Mouse (Mus musculus) hindbrain, embryonic 16.5 days (tissue): Measurements from ENCODE around the gene Arid3a. TPM values are rescaled to one million over a fixed set of nuclear protein-coding genes. Genes with fewer than 3 reads are reported as not detected.

Experiments
- ATAC-seq: fragments of 200-750 bp; cut with Nextera tagmentation; 2 replicates; pipeline ENCODE4 v1.8.0; 2017; ENCODE audit warnings: moderate TSS enrichment, moderate library complexity
- H3K27ac ChIP-seq: fragments of 300-500 bp; sonication (generic); 2 replicates; pipeline ENCODE4 v1.5.1; 2014; ENCODE audit warnings: low read depth, mild to moderate bottlenecking, control low read depth, low read length, moderate library complexity
- H3K27me3 ChIP-seq: fragments of 300-500 bp; sonication (generic); replicated peaks from 2 replicates; pipeline ENCODE4 v1.6.1; 2014; ENCODE audit warnings: low read length; ENCODE audit not compliant: control insufficient read depth, insufficient read depth
- H3K36me3 ChIP-seq: fragments of 300-500 bp; sonication (generic); 2 replicates; pipeline ENCODE4 v1.6.1; 2014; ENCODE audit warnings: mild to moderate bottlenecking, low read length, moderate library complexity, mixed read lengths; ENCODE audit not compliant: control insufficient read depth, insufficient read depth
- H3K4me1 ChIP-seq: fragments of 300-500 bp; sonication (generic); 2 replicates; pipeline ENCODE4 v1.6.1; 2014; ENCODE audit warnings: low read depth, low read length; ENCODE audit not compliant: control insufficient read depth, insufficient read depth
- H3K4me2 ChIP-seq: fragments of 300-500 bp; sonication (generic); 2 replicates; pipeline ENCODE4 v1.6.1; 2014; ENCODE audit warnings: mild to moderate bottlenecking, low read length, control low read depth, moderate library complexity
- H3K4me3 ChIP-seq: fragments of 300-500 bp; sonication (generic); 2 replicates; pipeline ENCODE4 v1.5.1; 2014; ENCODE audit warnings: mild to moderate bottlenecking, low read length, control low read depth, moderate library complexity
- H3K9ac ChIP-seq: fragments of 300-500 bp; sonication (generic); 2 replicates; pipeline ENCODE4 v1.6.1; 2014; ENCODE audit warnings: low read depth, mild to moderate bottlenecking, control low read depth, low read length, moderate library complexity
- H3K9me3 ChIP-seq: fragments of 300-500 bp; sonication (generic); 2 replicates; pipeline ENCODE4 v1.6.1; 2014; ENCODE audit warnings: mild to moderate bottlenecking, low read length, moderate library complexity; ENCODE audit not compliant: control insufficient read depth
- WGBS: fragments of 180-500 bp; shearing (Covaris S2); extraction: QIAGEN DNeasy Blood & Tissue Kit; methylation state at CpG from one replicate; pipeline ENCODE4 v1.1.7; 2014; 5-methylcytosine and 5-hydroxymethylcytosine counted together
- polyA plus RNA-seq: library from polyadenylated mRNA; unstranded; fragments of >200 nt; fragmentation: Nextera tagmentation; extraction: Ambion mirVana; gene quantifications from 2 replicates; pipeline ENCODE4 v1.2.1, GENCODE M21; 2015

Arid3a gene
- polyA plus RNA-seq, 1 experiment from 2014 or later, result 1.7 TPM

DNA sequence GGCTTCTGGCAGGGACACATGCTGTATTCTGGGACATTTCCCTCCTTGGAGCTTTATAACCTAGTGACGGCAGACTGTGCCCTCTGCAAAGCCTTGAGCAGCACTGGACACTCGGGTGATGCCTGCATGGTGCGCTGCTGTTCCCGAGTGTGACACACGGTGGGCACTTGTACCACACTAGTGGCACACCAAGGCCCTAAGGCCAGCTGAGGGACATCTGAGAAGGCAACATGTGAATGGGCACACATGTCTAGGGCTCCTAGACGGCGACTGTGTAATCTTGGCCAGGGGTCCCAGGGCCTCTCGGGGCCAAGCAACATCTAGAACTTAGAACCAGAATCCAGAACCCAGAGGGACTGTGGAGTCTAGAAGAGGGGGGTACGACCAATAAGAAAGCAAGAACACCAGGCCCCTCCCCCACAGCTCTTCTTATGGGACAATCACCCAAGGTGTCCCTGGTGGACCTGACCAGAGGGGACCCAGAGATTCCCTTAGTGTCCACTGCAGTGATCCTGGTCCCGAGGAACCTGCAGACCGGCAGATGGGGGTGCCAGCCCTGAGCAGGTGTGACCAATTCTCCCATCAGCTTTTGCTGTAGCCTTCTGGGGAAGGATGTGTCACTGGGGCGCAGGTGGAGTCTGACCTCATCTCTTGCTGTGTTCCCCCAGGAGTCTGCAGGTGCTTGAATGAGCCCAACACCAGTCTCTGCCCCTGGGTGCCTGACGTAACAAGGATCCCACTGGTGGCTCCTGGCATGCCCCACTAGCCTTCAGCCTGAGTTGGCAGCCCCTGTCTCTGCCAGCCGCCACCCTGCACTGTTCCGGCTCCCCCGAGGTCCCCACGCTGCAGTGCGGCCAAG, 3.4 kb downstream of the Arid3a start:
- H3K27ac ChIP-seq, result no peak overlapping the region
- H3K27me3 ChIP-seq, result no peaks in the 10 kb centered on the region
- 70% methylated on average over 18 of the region's 18 CpGs for WGBS
- no peak for ATAC-seq
- no peak overlapping the region for H3K9ac ChIP-seq
- H3K4me3 ChIP-seq, result no peak overlapping the region
- no peak overlapping the region for H3K4me2 ChIP-seq
- H3K9me3 ChIP-seq, result no peaks in the 10 kb centered on the region
- 0 out of 2 replicates have a peak, but pooled peaks cover 4% of the 10 kb centered on the region for H3K36me3 ChIP-seq
- H3K4me1 ChIP-seq, result peaks cover 54% of the 10 kb centered on the region

DNA sequence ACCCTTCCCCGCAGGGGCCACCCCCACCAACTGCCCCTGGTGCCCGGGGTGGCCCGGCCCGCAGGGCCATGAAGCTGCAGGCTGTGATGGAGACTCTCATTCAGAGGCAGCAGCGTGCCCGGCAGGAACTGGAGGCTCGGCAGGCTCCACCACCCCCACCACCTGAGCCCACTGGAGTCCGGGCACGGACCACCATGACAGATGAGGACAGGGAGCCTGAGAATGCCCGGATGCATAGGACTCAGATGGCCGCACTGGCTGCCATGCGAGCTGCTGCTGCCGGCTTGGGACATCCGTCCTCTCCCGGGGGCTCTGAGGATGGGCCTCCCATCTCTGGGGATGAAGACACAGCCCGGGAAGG, 4.0 kb downstream of the Arid3a start:
- ATAC-seq, result no peak
- H3K27ac ChIP-seq, result no peak overlapping the region
- no peak overlapping the region for H3K4me2 ChIP-seq
- H3K4me3 ChIP-seq, result no peak overlapping the region
- no peaks in the 10 kb centered on the region for H3K9me3 ChIP-seq
- peaks cover 54% of the 10 kb centered on the region for H3K4me1 ChIP-seq
- 51% methylated on average over 16 of the region's 16 CpGs for WGBS
- H3K27me3 ChIP-seq, result no peaks in the 10 kb centered on the region
- 0 out of 2 replicates have a peak, but pooled peaks cover 4% of the 10 kb centered on the region for H3K36me3 ChIP-seq
- H3K9ac ChIP-seq, result no peak overlapping the region

DNA sequence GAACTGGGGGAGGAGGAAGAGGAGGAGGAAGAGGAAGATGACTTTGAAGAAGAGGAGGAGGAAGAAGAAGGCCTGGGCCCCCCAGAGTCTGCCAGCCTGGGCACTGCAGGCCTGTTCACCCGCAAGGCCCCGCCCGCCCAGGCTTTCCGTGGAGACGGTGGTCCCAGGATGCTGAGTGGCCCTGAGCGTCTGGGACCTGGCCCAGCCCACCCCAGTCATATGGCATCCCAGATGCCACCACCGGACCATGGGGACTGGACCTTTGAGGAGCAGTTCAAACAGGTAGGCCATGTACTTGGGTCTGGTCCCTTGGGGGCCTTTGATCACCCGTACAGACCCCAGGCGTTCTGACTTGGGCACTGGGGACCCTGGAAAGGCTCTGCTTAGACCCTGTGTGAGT, 5.0 kb downstream of the Arid3a start:
- 84% methylated on average over 9 of the region's 9 CpGs for WGBS
- no peak overlapping the region for H3K27ac ChIP-seq
- no peaks in the 10 kb centered on the region for H3K9me3 ChIP-seq
- H3K27me3 ChIP-seq, result no peaks in the 10 kb centered on the region
- 0 out of 2 replicates have a peak, but pooled peaks cover 4% of the 10 kb centered on the region for H3K36me3 ChIP-seq
- peaks cover 52% of the 10 kb centered on the region for H3K4me1 ChIP-seq
- H3K4me3 ChIP-seq, result no peak overlapping the region
- H3K4me2 ChIP-seq, result no peak overlapping the region
- no peak for ATAC-seq
- no peak overlapping the region for H3K9ac ChIP-seq

DNA sequence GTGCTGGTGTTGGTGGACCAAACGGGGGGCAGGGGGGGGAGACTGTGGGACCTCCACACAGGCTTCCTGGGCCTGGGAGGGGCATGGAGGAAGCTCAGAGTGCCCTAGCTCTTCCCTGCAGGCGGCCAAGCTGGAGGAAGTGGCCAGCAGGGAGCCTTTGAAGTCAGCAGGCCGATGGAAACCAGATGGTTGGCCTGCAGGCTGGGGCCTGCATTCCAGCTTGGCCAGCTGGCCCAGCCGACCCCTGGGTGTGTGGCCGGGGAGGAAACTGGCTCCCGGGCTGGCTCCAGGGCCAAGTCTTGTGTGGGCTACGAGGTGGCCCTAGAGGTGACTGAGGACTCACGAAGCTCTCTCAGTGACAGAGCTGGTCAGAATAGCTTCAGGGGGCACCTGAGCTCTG, 5.9 kb downstream of the Arid3a start:
- H3K36me3 ChIP-seq, result 0 out of 2 replicates have a peak, but pooled peaks cover 4% of the 10 kb centered on the region
- H3K9me3 ChIP-seq, result no peaks in the 10 kb centered on the region
- H3K4me3 ChIP-seq, result no peak overlapping the region
- no peak overlapping the region for H3K4me2 ChIP-seq
- ATAC-seq, result no peak
- no peaks in the 10 kb centered on the region for H3K27me3 ChIP-seq
- H3K9ac ChIP-seq, result no peak overlapping the region
- WGBS, result 21% methylated on average over 8 of the region's 8 CpGs
- peak overlapping the region; percentile 41; the same call in 1 of the 2 replicates for H3K27ac ChIP-seq
- peaks cover 59% of the 10 kb centered on the region for H3K4me1 ChIP-seq

DNA sequence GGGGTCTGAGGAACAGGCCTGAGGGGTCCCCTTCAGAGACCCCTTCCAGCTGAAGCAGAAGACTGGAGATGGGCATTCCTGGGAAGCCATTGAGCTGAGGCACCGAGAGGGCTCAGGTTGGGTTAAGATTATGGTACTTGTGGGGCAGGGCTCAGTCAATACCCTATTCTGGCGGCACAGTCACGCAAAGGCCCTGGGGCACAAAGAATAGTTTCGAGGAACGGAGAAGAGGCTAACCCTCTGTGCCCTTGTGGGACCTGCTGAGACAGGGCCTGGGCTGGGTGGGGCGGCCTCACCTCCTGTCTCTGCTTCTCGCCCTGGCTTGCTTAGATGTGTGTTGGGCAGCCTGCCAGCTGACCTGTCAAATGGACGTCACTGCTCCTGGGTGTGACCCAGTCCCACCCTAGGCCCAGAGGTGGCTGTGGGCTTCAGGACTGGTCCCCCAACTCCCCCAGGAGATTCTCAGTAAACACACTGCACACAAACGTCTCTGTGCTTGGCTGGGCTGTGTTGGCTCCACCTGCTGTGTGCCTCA, 6.4 kb downstream of the Arid3a start:
- Histone ChIP-seq H3K36me3 (0 out of 2 replicates have a peak, but pooled peaks cover 4% of the 10 kb centered on the region), H3K9me3 (no peaks in the 10 kb centered on the region), H3K27me3 (no peaks in the 10 kb centered on the region), H3K4me3 (no peak overlapping the region), H3K27ac (peak overlapping the region; percentile 64; the same call in 1 of the 2 replicates), H3K9ac (peak overlapping the region; percentile 26; the same call in 1 of the 2 replicates), H3K4me2 (no peak overlapping the region), H3K4me1 (peaks cover 58% of the 10 kb centered on the region)
- ATAC-seq, result no peak
- 52% methylated on average over 8 of the region's 9 CpGs for WGBS

DNA sequence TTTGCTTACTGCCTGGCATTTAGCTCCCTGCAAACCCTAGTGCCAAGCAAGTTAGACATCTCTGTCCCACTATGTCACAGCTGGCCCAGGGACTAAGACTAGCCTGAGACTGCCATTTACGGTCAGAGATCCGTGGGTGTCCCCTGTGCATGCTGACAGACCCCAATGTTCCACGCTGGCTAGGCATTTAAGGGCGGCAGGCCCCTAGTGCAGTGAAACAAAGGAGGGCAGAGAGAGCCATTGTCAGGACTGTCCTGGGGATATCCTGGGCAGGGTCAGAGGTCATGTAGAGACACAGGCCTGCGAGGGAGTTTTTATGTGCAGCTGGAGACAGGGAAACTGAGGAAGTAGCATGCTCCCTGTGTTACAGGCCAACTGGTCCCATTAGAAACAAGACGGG, 7.0 kb downstream of the Arid3a start:
- no peaks in the 10 kb centered on the region for H3K9me3 ChIP-seq
- H3K4me1 ChIP-seq, result peaks cover 55% of the 10 kb centered on the region
- H3K27ac ChIP-seq, result peak overlapping the region; percentile 64
- H3K4me2 ChIP-seq, result no peak overlapping the region
- WGBS, result 19% methylated on average over 6 of the region's 6 CpGs
- no peak overlapping the region for H3K4me3 ChIP-seq
- H3K9ac ChIP-seq, result 0 out of 2 replicates have a peak overlapping the region, but pooled peaks have one; percentile 1
- no peaks in the 10 kb centered on the region for H3K27me3 ChIP-seq
- ATAC-seq, result no peak
- H3K36me3 ChIP-seq, result 0 out of 2 replicates have a peak, but pooled peaks cover 4% of the 10 kb centered on the region

DNA sequence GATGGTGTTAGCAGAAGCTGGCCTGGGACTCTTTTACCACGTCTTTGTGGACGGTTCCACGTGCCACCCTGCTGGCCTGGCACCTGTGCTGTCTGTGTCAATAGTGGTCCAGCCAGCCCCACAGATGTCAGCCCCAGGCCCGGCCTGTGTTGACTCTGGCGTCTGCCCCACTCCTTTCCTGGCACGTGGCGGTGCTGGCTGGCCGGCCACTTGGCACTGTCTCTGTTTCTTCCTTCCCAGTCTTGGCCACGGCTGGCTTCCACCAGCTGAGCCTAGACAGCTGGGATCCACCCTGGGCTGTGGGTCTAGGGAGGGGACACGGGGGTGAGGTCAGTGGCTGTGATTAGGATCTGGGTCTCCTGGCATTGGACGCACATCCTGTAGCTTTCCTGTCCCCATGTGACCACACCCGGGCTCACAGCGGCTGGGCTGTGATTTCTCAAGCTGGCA, 7.5 kb downstream of the Arid3a start:
- Histone ChIP-seq H3K9ac (no peak overlapping the region), H3K4me1 (peaks cover 50% of the 10 kb centered on the region), H3K27ac (peak overlapping the region; percentile 64), H3K9me3 (no peaks in the 10 kb centered on the region), H3K36me3 (0 out of 2 replicates have a peak, but pooled peaks cover 4% of the 10 kb centered on the region), H3K4me2 (no peak overlapping the region), H3K27me3 (no peaks in the 10 kb centered on the region), H3K4me3 (no peak overlapping the region)
- 35% methylated on average over 13 of the region's 13 CpGs for WGBS
- peak; percentile 85 for ATAC-seq

DNA sequence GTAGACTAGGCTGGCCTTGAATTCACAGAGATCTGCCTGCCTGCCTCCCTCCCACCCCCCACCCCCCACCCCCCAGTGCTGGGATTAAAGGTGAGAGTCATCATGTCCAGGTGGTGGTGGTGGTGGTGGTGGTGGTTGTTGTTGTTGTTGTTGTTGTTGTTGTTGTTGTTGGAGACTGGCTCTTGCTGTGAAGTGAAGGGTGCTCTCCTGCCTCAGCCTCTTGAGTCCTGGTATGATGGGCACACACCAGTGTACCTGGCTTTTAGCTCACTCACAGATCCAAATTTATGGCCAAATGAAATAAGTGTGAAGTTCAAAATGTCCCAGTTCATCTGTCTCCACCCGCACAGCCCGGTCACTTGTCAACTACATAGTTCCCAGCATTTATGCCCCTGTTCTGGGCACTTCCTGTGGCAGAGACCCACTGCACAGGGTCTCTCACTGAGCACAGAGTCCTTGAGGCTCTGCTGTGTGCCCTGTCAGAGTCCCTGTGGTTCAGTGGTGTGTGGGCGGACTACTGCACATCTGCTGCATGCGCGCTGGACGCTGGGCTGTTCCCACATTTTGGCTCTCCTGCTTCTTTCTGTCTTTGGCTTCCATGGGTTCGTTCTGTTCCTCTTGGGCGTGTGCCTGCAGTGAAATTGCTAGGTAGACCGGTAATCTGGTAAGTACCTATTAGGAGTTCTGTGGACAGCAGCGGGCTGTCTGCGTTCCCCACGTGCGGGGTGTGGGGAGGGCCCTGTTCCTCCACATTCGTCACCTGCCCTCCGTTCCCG, 8.1 kb downstream of the Arid3a start:
- Histone ChIP-seq H3K27me3 (no peaks in the 10 kb centered on the region), H3K4me2 (no peak overlapping the region), H3K27ac (peak overlapping the region; percentile 64; the same call in 1 of the 2 replicates), H3K4me3 (no peak overlapping the region), H3K4me1 (peaks cover 44% of the 10 kb centered on the region), H3K36me3 (0 out of 2 replicates have a peak, but pooled peaks cover 4% of the 10 kb centered on the region), H3K9me3 (no peaks in the 10 kb centered on the region), H3K9ac (no peak overlapping the region)
- ATAC-seq, result no peak
- 83% methylated on average over 16 of the region's 16 CpGs for WGBS
